Mouse (Mus musculus) liver, embryonic 14.5 days (tissue): ENCODE results near the gene Slc30a6.

Experiments
- CTCF ChIP-seq: IDR thresholded peaks from 2 replicates; pipeline ENCODE4 v1.5.1; 2016; ENCODE audit warnings: antibody characterized with exemption, low read depth, control low read depth
- EP300 ChIP-seq: IDR thresholded peaks from 2 replicates; pipeline ENCODE4 v1.6.1; 2016; ENCODE audit warnings: antibody characterized with exemption, low read depth

- TF ChIP-seq EP300: no peak
- no peak for TF ChIP-seq CTCF
Measured at GRCm38 (mm10) chr17:74406487-74406886, 11.1 kb downstream of the Slc30a6 start.
